Mouse (Mus musculus) ES-Bruce4 (cell line): Measurements from ENCODE around the gene Adap1. TPM values are rescaled to one million over a fixed set of nuclear protein-coding genes. Genes with fewer than 3 reads are reported as not detected.

Experiments
- H3K27ac ChIP-seq: 2 replicates; pipeline ENCODE4 v1.5.1; 2012; ENCODE audit warnings: low read length, inconsistent platforms; ENCODE audit not compliant: insufficient read depth
- H3K27me3 ChIP-seq: 2 replicates; pipeline ENCODE4 v1.6.1; 2012; ENCODE audit warnings: mild to moderate bottlenecking, low read length, inconsistent platforms; ENCODE audit not compliant: control insufficient read depth, poor library complexity, insufficient read depth, severe bottlenecking
- H3K36me3 ChIP-seq: 2 replicates; pipeline ENCODE4 v1.6.1; 2012; ENCODE audit warnings: inconsistent platforms, mild to moderate bottlenecking, low read length, moderate library complexity; ENCODE audit not compliant: control insufficient read depth, poor library complexity, insufficient read depth, severe bottlenecking
- H3K4me1 ChIP-seq: one replicate; pipeline ENCODE4 v1.8.1; 2011; ENCODE audit warnings: low read length; ENCODE audit not compliant: control insufficient read depth, insufficient read depth
- H3K4me3 ChIP-seq: 2 replicates; pipeline ENCODE4 v1.5.1; 2011; ENCODE audit warnings: low read depth, mild to moderate bottlenecking, low read length
- H3K9ac ChIP-seq: 2 replicates; pipeline ENCODE4 v1.6.1; 2012; ENCODE audit warnings: low read depth, mild to moderate bottlenecking, inconsistent platforms; ENCODE audit not compliant: poor library complexity, severe bottlenecking
- H3K9me3 ChIP-seq: replicated peaks from 2 replicates; pipeline ENCODE4 v1.6.1; 2012; ENCODE audit warnings: mild to moderate bottlenecking, low read length, inconsistent platforms; ENCODE audit not compliant: control insufficient read depth, poor library complexity, insufficient read depth, severe bottlenecking
- CTCF ChIP-seq: IDR thresholded peaks from one replicate; pipeline ENCODE4 v1.8.1; 2011; ENCODE audit warnings: low read depth, low read length
- EP300 ChIP-seq: IDR thresholded peaks from 2 replicates; pipeline ENCODE4 v1.6.1; 2011; ENCODE audit warnings: low read depth, low read length; ENCODE audit not compliant: insufficient read depth
- POLR2A ChIP-seq: IDR thresholded peaks from one replicate; pipeline ENCODE4 v1.8.1; 2011; ENCODE audit warnings: low read length; ENCODE audit not compliant: insufficient read depth
- polyA plus RNA-seq: library from polyadenylated mRNA; stranded (reverse); fragments of >200 nt; gene quantifications from 2 replicates; pipeline ENCODE4 v1.2.4, GENCODE M21; 2011; ENCODE audit warnings: low read depth; ENCODE audit not compliant: missing spikeins, insufficient read depth, insufficient read length

Gene Adap1
- polyA plus RNA-seq, 1 experiment = 16.5 TPM

GRCm38 (mm10) chr5:139248846-139249245 is 76.6 kb downstream of the Adap1 start:
- Histone ChIP-seq H3K9me3 (no peaks in the 10 kb centered on the region), H3K4me1 (no peaks in the 10 kb centered on the region), H3K36me3 (peaks cover 38% of the 10 kb centered on the region), H3K27ac (no peak overlapping the region), H3K4me3 (no peak overlapping the region), H3K9ac (no peak overlapping the region), H3K27me3 (no peaks in the 10 kb centered on the region)
- TF ChIP-seq EP300 (no peak), POLR2A (no peak), CTCF (no peak)

GRCm38 (mm10) chr5:139247767-139248166 is 77.7 kb downstream of the Adap1 start:
- Histone ChIP-seq H3K36me3 (peaks cover 38% of the 10 kb centered on the region), H3K4me1 (no peaks in the 10 kb centered on the region), H3K27ac (no peak overlapping the region)

GRCm38 (mm10) chr5:139243384-139243783 is 82.0 kb downstream of the Adap1 start:
- H3K9me3 ChIP-seq = no peaks in the 10 kb centered on the region
- no peaks in the 10 kb centered on the region for H3K27me3 ChIP-seq
- no peak overlapping the region for H3K4me3 ChIP-seq
- no peak for TF ChIP-seq EP300
- TF ChIP-seq CTCF = no peak
- TF ChIP-seq POLR2A = no peak
- H3K9ac ChIP-seq = no peak overlapping the region
- no peaks in the 10 kb centered on the region for H3K4me1 ChIP-seq
- no peak overlapping the region for H3K27ac ChIP-seq
- H3K36me3 ChIP-seq = peaks cover 59% of the 10 kb centered on the region

More at GRCm38 (mm10) chr5:139247767-139248166, 77.7 kb downstream of the Adap1 start:
- Histone ChIP-seq H3K9me3 (no peaks in the 10 kb centered on the region), H3K27me3 (no peaks in the 10 kb centered on the region), H3K4me3 (no peak overlapping the region), H3K9ac (no peak overlapping the region)
- TF ChIP-seq EP300 (no peak), POLR2A (no peak), CTCF (no peak)

- no peaks in the 10 kb centered on the region for H3K27me3 ChIP-seq
- no peak for TF ChIP-seq EP300
- no peak for TF ChIP-seq POLR2A
- TF ChIP-seq CTCF = no peak
- H3K9me3 ChIP-seq = no peaks in the 10 kb centered on the region
- no peak overlapping the region for H3K27ac ChIP-seq
- peaks cover 57% of the 10 kb centered on the region for H3K36me3 ChIP-seq
- no peak overlapping the region for H3K4me3 ChIP-seq
- no peak overlapping the region for H3K9ac ChIP-seq
- H3K4me1 ChIP-seq = no peaks in the 10 kb centered on the region
These were observed 84.2 kb downstream of the Adap1 start for GRCm38 (mm10) chr5:139241022-139241761.

GRCm38 (mm10) chr5:139237436-139237835 is 88.0 kb downstream of the Adap1 start:
- Histone ChIP-seq H3K9ac (no peak overlapping the region), H3K36me3 (peaks cover 58% of the 10 kb centered on the region), H3K27me3 (no peaks in the 10 kb centered on the region), H3K27ac (no peak overlapping the region), H3K4me3 (no peak overlapping the region), H3K9me3 (no peaks in the 10 kb centered on the region), H3K4me1 (no peaks in the 10 kb centered on the region)
- TF ChIP-seq CTCF (no peak), EP300 (no peak), POLR2A (no peak)

- H3K4me1 ChIP-seq = no peaks in the 10 kb centered on the region
- H3K9ac ChIP-seq = no peak overlapping the region
- no peaks in the 10 kb centered on the region for H3K9me3 ChIP-seq
- H3K4me3 ChIP-seq = no peak overlapping the region
- peaks cover 49% of the 10 kb centered on the region for H3K36me3 ChIP-seq
- TF ChIP-seq POLR2A = no peak
- TF ChIP-seq EP300 = no peak
- TF ChIP-seq CTCF = no peak
- no peak overlapping the region for H3K27ac ChIP-seq
- H3K27me3 ChIP-seq = no peaks in the 10 kb centered on the region
These were observed 91.0 kb downstream of the Adap1 start for GRCm38 (mm10) chr5:139234423-139234822.
